Mouse (Mus musculus) midbrain, postnatal 0 days (tissue): ENCODE measurements around the gene Foxp1. TPM values are rescaled to one million over a fixed set of nuclear protein-coding genes. Genes with fewer than 3 reads are reported as not detected.
A peak's percentile ranks its signal among the peaks of the same experiment; 100 is the strongest.

Experiments
- ATAC-seq: fragments of 200-750 bp; cut with Nextera tagmentation; 2 replicates; pipeline ENCODE4 v1.8.0; 2017; ENCODE audit warnings: moderate number of reproducible peaks, mild to moderate bottlenecking, moderate TSS enrichment, moderate library complexity; ENCODE audit not compliant: low FRiP score
- DNase-seq: peaks from one replicate; pipeline ENCODE4 v3.0.0-alpha.2; 2015; ENCODE audit warnings: low spot score
- H3K27ac ChIP-seq: fragments of 300-500 bp; sonication (generic); 2 replicates; pipeline ENCODE4 v1.5.1; 2014; ENCODE audit warnings: low read depth, mild to moderate bottlenecking, low read length, mixed read lengths
- H3K27me3 ChIP-seq: fragments of 300-500 bp; sonication (generic); 2 replicates; pipeline ENCODE4 v1.6.1; 2014; ENCODE audit warnings: low read length, control low read depth, mixed read lengths; ENCODE audit not compliant: insufficient read depth
- H3K36me3 ChIP-seq: fragments of 300-500 bp; sonication (generic); 2 replicates; pipeline ENCODE4 v1.6.1; 2014; ENCODE audit warnings: low read length, control low read depth, mixed read lengths; ENCODE audit not compliant: insufficient read depth
- H3K4me1 ChIP-seq: fragments of 300-500 bp; sonication (generic); 2 replicates; pipeline ENCODE4 v1.6.1; 2014; ENCODE audit warnings: mild to moderate bottlenecking, control low read depth, antibody characterized with exemption, low read length, mixed read lengths; ENCODE audit not compliant: insufficient read depth
- H3K4me2 ChIP-seq: fragments of 300-500 bp; sonication (generic); 2 replicates; pipeline ENCODE4 v1.6.1; 2014; ENCODE audit warnings: low read depth, mild to moderate bottlenecking, low read length, mixed read lengths; ENCODE audit not compliant: poor library complexity, severe bottlenecking
- H3K4me3 ChIP-seq: fragments of 300-500 bp; sonication (generic); 2 replicates; pipeline ENCODE4 v1.5.1; 2014; ENCODE audit warnings: low read depth, mild to moderate bottlenecking, low read length, moderate library complexity
- H3K9ac ChIP-seq: fragments of 300-500 bp; sonication (generic); replicated peaks from 2 replicates; pipeline ENCODE4 v1.6.1; 2014; ENCODE audit warnings: mild to moderate bottlenecking, low read length, moderate library complexity, mixed read lengths; ENCODE audit not compliant: poor library complexity, severe bottlenecking
- H3K9me3 ChIP-seq: fragments of 300-500 bp; sonication (generic); 2 replicates; pipeline ENCODE4 v1.6.1; 2016; ENCODE audit warnings: low read length, control low read depth
- CTCF ChIP-seq: IDR thresholded peaks from 2 replicates; pipeline ENCODE4 v1.5.1; 2016; ENCODE audit warnings: antibody characterized with exemption, mild to moderate bottlenecking
- WGBS: fragments of 180-500 bp; shearing (Covaris S2); extraction: QIAGEN DNeasy Blood & Tissue Kit; methylation state at CpG from one replicate; pipeline ENCODE4 v1.1.7; 2014; 5-methylcytosine and 5-hydroxymethylcytosine counted together
- polyA plus RNA-seq: library from polyadenylated mRNA; unstranded; fragments of >200 nt; fragmentation: Nextera tagmentation; extraction: Ambion mirVana; gene quantifications from 2 replicates; pipeline ENCODE4 v1.2.1, GENCODE M21; 2015
- total RNA-seq: library from RNA; depleted of rRNA; stranded (reverse); fragments of >200 nt; gene quantifications from 2 replicates; pipeline ENCODE4 v1.2.3, GENCODE M21; 2014

Gene Foxp1
- total and polyA plus RNA-seq, 2 experiments from 2014 or later, result 71.1 to 74.3 TPM

- Histone ChIP-seq H3K36me3 (no peaks in the 10 kb centered on the region), H3K4me1 (peaks cover 8% of the 10 kb centered on the region; the same call in 1 of the 2 replicates), H3K9me3 (no peaks in the 10 kb centered on the region), H3K27ac (peak overlapping the region; percentile 51), H3K4me3 (no peak overlapping the region), H3K27me3 (no peaks in the 10 kb centered on the region), H3K9ac (no peak overlapping the region; the same call in 1 of the 2 replicates), H3K4me2 (peak overlapping the region; percentile 36)
- 21% methylated on average over 20 of the region's 20 CpGs for WGBS
- TF ChIP-seq CTCF, result no peak
- ATAC-seq (peak; percentile 85), DNase-seq (peak; percentile 86)
These were observed 37.2 kb downstream of the Foxp1 start for GRCm38 (mm10) chr6:99485217-99485883.

GRCm38 (mm10) chr6:99484884-99485216 is 37.7 kb downstream of the Foxp1 start:
- TF ChIP-seq CTCF, result no peak
- ATAC-seq (no peak), DNase-seq (no peak)
- peak overlapping the region; percentile 51 for H3K27ac ChIP-seq
- H3K27me3 ChIP-seq, result no peaks in the 10 kb centered on the region
- H3K36me3 ChIP-seq, result no peaks in the 10 kb centered on the region
- H3K4me3 ChIP-seq, result no peak overlapping the region
- 53% methylated on average over 8 of the region's 8 CpGs for WGBS
- H3K4me1 ChIP-seq, result peaks cover 8% of the 10 kb centered on the region; the same call in 1 of the 2 replicates
- no peak overlapping the region; the same call in 1 of the 2 replicates for H3K9ac ChIP-seq
- H3K9me3 ChIP-seq, result no peaks in the 10 kb centered on the region
- peak overlapping the region; percentile 36 for H3K4me2 ChIP-seq

- no peak for DNase-seq
These were observed 38.3 kb downstream of the Foxp1 start for GRCm38 (mm10) chr6:99484197-99484725.

GRCm38 (mm10) chr6:99483556-99483955 is 39.0 kb downstream of the Foxp1 start:
- H3K27me3 ChIP-seq, result no peaks in the 10 kb centered on the region
- no peak overlapping the region for H3K4me2 ChIP-seq
- WGBS, result 91% methylated on average over 10 of the region's 10 CpGs
- no peak for DNase-seq
- no peaks in the 10 kb centered on the region for H3K9me3 ChIP-seq
- H3K4me3 ChIP-seq, result no peak overlapping the region
- H3K36me3 ChIP-seq, result no peaks in the 10 kb centered on the region
- TF ChIP-seq CTCF, result no peak
- H3K27ac ChIP-seq, result no peak overlapping the region
- no peak for ATAC-seq
- no peak overlapping the region for H3K9ac ChIP-seq
- H3K4me1 ChIP-seq, result peaks cover 8% of the 10 kb centered on the region; the same call in 1 of the 2 replicates

More at GRCm38 (mm10) chr6:99484197-99484725, 38.3 kb downstream of the Foxp1 start:
- H3K4me1 ChIP-seq, result peaks cover 8% of the 10 kb centered on the region; the same call in 1 of the 2 replicates
- H3K27ac ChIP-seq, result no peak overlapping the region
- no peaks in the 10 kb centered on the region for H3K36me3 ChIP-seq
- no peak overlapping the region for H3K9ac ChIP-seq
- H3K9me3 ChIP-seq, result no peaks in the 10 kb centered on the region
- TF ChIP-seq CTCF, result no peak
- no peak overlapping the region for H3K4me2 ChIP-seq
- ATAC-seq, result no peak
- H3K27me3 ChIP-seq, result no peaks in the 10 kb centered on the region
- WGBS, result 83% methylated on average over 7 of the region's 7 CpGs
- H3K4me3 ChIP-seq, result no peak overlapping the region

- no peak overlapping the region for H3K4me2 ChIP-seq
- no peaks in the 10 kb centered on the region for H3K9me3 ChIP-seq
- no peak for TF ChIP-seq CTCF
- 73% methylated on average over 7 of the region's 7 CpGs for WGBS
- no peaks in the 10 kb centered on the region for H3K36me3 ChIP-seq
- H3K4me1 ChIP-seq, result peaks cover 8% of the 10 kb centered on the region; the same call in 1 of the 2 replicates
- H3K27me3 ChIP-seq, result no peaks in the 10 kb centered on the region
- H3K4me3 ChIP-seq, result no peak overlapping the region
- H3K27ac ChIP-seq, result no peak overlapping the region
- no peak overlapping the region for H3K9ac ChIP-seq
- ATAC-seq (no peak), DNase-seq (no peak)
These were observed 41.0 kb downstream of the Foxp1 start for GRCm38 (mm10) chr6:99481568-99481967.

- Histone ChIP-seq H3K4me3 (no peak overlapping the region), H3K9me3 (no peaks in the 10 kb centered on the region), H3K4me2 (no peak overlapping the region), H3K36me3 (no peaks in the 10 kb centered on the region), H3K27me3 (no peaks in the 10 kb centered on the region), H3K27ac (no peak overlapping the region), H3K4me1 (no peaks in the 10 kb centered on the region), H3K9ac (no peak overlapping the region)
- ATAC-seq (no peak), DNase-seq (no peak)
- WGBS, result 90% methylated on average over 13 of the region's 13 CpGs
- no peak for TF ChIP-seq CTCF
These were observed 43.5 kb downstream of the Foxp1 start for GRCm38 (mm10) chr6:99478873-99479650.
